Mouse (Mus musculus): ENCODE measurements around the gene Gbf1. TPM values are rescaled to one million over a fixed set of nuclear protein-coding genes. Genes with fewer than 3 reads are reported as not detected.

The Gbf1 gene
- polyA plus RNA-seq, 1 experiment from 2014 or later = 60.4 TPM

- peaks cover 11% of the 10 kb centered on the region for H3K36me3 ChIP-seq (ENCODE audit: control insufficient read depth, insufficient read depth, low read length)
- 58% methylated on average over 5 of the region's 5 CpGs for WGBS
- H3K9ac ChIP-seq (ENCODE audit: low read depth, low read length) = no peak overlapping the region
- no peak overlapping the region for H3K4me3 ChIP-seq (ENCODE audit: low read depth, low read length)
- no peak overlapping the region for H3K4me2 ChIP-seq (ENCODE audit: low read depth, low read length)
- H3K27me3 ChIP-seq (replicated peaks; ENCODE audit: control insufficient read depth, insufficient read depth, low read length) = no peaks in the 10 kb centered on the region
- H3K27ac ChIP-seq (replicated peaks; ENCODE audit: low read depth, low read length) = no peak overlapping the region
- H3K4me1 ChIP-seq (ENCODE audit: control insufficient read depth, insufficient read depth, low read length) = peaks cover 7% of the 10 kb centered on the region; the same call in 1 of the 2 replicates
- ATAC-seq (ENCODE audit: low read depth) = no peak
- DNase-seq (ENCODE audit: low spot score) = no peak
- no peaks in the 10 kb centered on the region for H3K9me3 ChIP-seq (ENCODE audit: control insufficient read depth, low read length)
These were observed 90.1 kb downstream of the Gbf1 start for GRCm38 (mm10) chr19:46242416-46242815.

GRCm38 (mm10) chr19:46244628-46245027 is 92.3 kb downstream of the Gbf1 start:
- Histone ChIP-seq H3K4me1 (ENCODE audit: control insufficient read depth, insufficient read depth, low read length) (peaks cover 7% of the 10 kb centered on the region; the same call in 1 of the 2 replicates), H3K4me2 (ENCODE audit: low read depth, low read length) (no peak overlapping the region), H3K27me3 (replicated peaks; ENCODE audit: control insufficient read depth, insufficient read depth, low read length) (no peaks in the 10 kb centered on the region), H3K9me3 (ENCODE audit: control insufficient read depth, low read length) (no peaks in the 10 kb centered on the region), H3K27ac (replicated peaks; ENCODE audit: low read depth, low read length) (no peak overlapping the region), H3K9ac (ENCODE audit: low read depth, low read length) (no peak overlapping the region), H3K36me3 (ENCODE audit: control insufficient read depth, insufficient read depth, low read length) (peaks cover 11% of the 10 kb centered on the region), H3K4me3 (ENCODE audit: low read depth, low read length) (no peak overlapping the region)
- DNase-seq (ENCODE audit: low spot score) = no peak
- WGBS = 40% methylated on average over 5 of the region's 5 CpGs
- ATAC-seq (ENCODE audit: low read depth) = no peak

GRCm38 (mm10) chr19:46248991-46249390 is 96.7 kb downstream of the Gbf1 start:
- no peak for ATAC-seq (ENCODE audit: low read depth)
- Histone ChIP-seq H3K4me3 (ENCODE audit: low read depth, low read length) (no peak overlapping the region), H3K27ac (replicated peaks; ENCODE audit: low read depth, low read length) (no peak overlapping the region), H3K9me3 (ENCODE audit: control insufficient read depth, low read length) (no peaks in the 10 kb centered on the region), H3K4me1 (ENCODE audit: control insufficient read depth, insufficient read depth, low read length) (no peaks in the 10 kb centered on the region), H3K27me3 (replicated peaks; ENCODE audit: control insufficient read depth, insufficient read depth, low read length) (no peaks in the 10 kb centered on the region), H3K4me2 (ENCODE audit: low read depth, low read length) (no peak overlapping the region), H3K36me3 (ENCODE audit: control insufficient read depth, insufficient read depth, low read length) (peaks cover 14% of the 10 kb centered on the region), H3K9ac (ENCODE audit: low read depth, low read length) (no peak overlapping the region)
- WGBS = 30% methylated on average over 7 of the region's 7 CpGs
- no peak for DNase-seq (ENCODE audit: low spot score)

DNA sequence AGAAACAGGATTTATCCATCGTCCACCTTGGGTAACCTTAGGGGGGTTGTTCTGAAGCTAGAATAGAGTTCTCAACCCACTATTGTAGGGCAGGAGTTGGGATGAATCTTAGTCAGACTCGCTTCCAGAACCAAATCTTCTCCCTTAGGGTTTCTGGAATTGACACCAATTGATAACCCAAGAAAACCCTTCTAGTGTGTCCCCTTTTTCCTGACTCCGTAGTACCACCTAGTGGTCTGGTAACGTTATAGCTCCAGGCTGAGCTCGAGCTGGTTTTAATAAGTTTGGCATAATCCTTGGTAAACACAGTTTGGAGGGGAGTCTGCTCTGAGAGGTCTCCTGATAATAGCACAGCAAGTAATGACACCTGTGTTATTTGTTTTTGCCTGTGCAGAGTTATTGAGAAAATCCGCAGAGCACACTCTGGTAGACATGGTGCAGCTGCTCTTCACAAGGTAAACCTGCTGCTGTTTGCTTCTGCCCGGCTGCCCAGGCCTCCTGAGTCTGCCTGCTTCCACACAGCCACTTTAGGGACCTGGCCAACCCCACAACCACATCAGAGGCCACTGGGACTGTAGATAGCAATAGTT is 101.9 kb downstream of the Gbf1 start:
- DNase-seq (ENCODE audit: low spot score) = peak; percentile 34
- H3K4me1 ChIP-seq (ENCODE audit: control insufficient read depth, insufficient read depth, low read length) = no peaks in the 10 kb centered on the region
- H3K27me3 ChIP-seq (replicated peaks; ENCODE audit: control insufficient read depth, insufficient read depth, low read length) = no peaks in the 10 kb centered on the region
- no peak overlapping the region for H3K9ac ChIP-seq (ENCODE audit: low read depth, low read length)
- H3K4me3 ChIP-seq (ENCODE audit: low read depth, low read length) = no peak overlapping the region
- 34% methylated on average over 7 of the region's 7 CpGs for WGBS
- peaks cover 49% of the 10 kb centered on the region for H3K36me3 ChIP-seq (ENCODE audit: control insufficient read depth, insufficient read depth, low read length)
- no peaks in the 10 kb centered on the region for H3K9me3 ChIP-seq (ENCODE audit: control insufficient read depth, low read length)
- no peak for ATAC-seq (ENCODE audit: low read depth)
- H3K27ac ChIP-seq (replicated peaks; ENCODE audit: low read depth, low read length) = no peak overlapping the region
- H3K4me2 ChIP-seq (ENCODE audit: low read depth, low read length) = no peak overlapping the region

DNA sequence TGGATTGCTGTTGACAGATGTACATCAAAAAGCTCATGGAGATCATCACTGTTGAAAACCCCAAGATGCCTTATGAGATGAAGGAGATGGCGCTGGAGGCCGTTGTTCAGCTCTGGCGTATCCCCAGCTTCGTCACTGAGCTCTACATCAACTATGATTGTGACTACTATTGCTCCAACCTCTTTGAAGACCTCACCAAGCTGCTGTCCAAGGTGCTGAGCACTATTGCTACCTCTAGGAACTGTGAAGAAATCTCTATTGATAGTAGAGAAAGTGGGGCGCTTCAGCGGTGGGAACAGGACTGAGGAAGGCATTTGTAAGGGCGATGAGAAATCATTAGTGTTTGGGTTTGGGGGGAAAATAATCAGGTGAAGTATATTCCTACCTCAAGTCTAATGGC is 112.5 kb downstream of the Gbf1 start:
- ATAC-seq (ENCODE audit: low read depth) (no peak), DNase-seq (ENCODE audit: low spot score) (no peak)
- Histone ChIP-seq H3K27me3 (replicated peaks; ENCODE audit: control insufficient read depth, insufficient read depth, low read length) (no peaks in the 10 kb centered on the region), H3K27ac (replicated peaks; ENCODE audit: low read depth, low read length) (no peak overlapping the region), H3K4me3 (ENCODE audit: low read depth, low read length) (no peak overlapping the region), H3K4me1 (ENCODE audit: control insufficient read depth, insufficient read depth, low read length) (no peaks in the 10 kb centered on the region), H3K4me2 (ENCODE audit: low read depth, low read length) (no peak overlapping the region), H3K9ac (ENCODE audit: low read depth, low read length) (no peak overlapping the region), H3K36me3 (ENCODE audit: control insufficient read depth, insufficient read depth, low read length) (peaks cover 100% of the 10 kb centered on the region), H3K9me3 (ENCODE audit: control insufficient read depth, low read length) (no peaks in the 10 kb centered on the region)
- 88% methylated on average over 7 of the region's 7 CpGs for WGBS

- H3K4me2 ChIP-seq (ENCODE audit: low read depth, low read length) = no peak overlapping the region
- no peaks in the 10 kb centered on the region for H3K27me3 ChIP-seq (replicated peaks; ENCODE audit: control insufficient read depth, insufficient read depth, low read length)
- H3K4me3 ChIP-seq (ENCODE audit: low read depth, low read length) = no peak overlapping the region
- H3K4me1 ChIP-seq (ENCODE audit: control insufficient read depth, insufficient read depth, low read length) = no peaks in the 10 kb centered on the region
- H3K36me3 ChIP-seq (ENCODE audit: control insufficient read depth, insufficient read depth, low read length) = peaks cover 81% of the 10 kb centered on the region
- H3K9ac ChIP-seq (ENCODE audit: low read depth, low read length) = no peak overlapping the region
- DNase-seq (ENCODE audit: low spot score) (no peak), ATAC-seq (ENCODE audit: low read depth) (no peak)
- H3K27ac ChIP-seq (replicated peaks; ENCODE audit: low read depth, low read length) = no peak overlapping the region
- H3K9me3 ChIP-seq (ENCODE audit: control insufficient read depth, low read length) = no peaks in the 10 kb centered on the region
These were observed 123.0 kb downstream of the Gbf1 start for GRCm38 (mm10) chr19:46275307-46275706.

DNA sequence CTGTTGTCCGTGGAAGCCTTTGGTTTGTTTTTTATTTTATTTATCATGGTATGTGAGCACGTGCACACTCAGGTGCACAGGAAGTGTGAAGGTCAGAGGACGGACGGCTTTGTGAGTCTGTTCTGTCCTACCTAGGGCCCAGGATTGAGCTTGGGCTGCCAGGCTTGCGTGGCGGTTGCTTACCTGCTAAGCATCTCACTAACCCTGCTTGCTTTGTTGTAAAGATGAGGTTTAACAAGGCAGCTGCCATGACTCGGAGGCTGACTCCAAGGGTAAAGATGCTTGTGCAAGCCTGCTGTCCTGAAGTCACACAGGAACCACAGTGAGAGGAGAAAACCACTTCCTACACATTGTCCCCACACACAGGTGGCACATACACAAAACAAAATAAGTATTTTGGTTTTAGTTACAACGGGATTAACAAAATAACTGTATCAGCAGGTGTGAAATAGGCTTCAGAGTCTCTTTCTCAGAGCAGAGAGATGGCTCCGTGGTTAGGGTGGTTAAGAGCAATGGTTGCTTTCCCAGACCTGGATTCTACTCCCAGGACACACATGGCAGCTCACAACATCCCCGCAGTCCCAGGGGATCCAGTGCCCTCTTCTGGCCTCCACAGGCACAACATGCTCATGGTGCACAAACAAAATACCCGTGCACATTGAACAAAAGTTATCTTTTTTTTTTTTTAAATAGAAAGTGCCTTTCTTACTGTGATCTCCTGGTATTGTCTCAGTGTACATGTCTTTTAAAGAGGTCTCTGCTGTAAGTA is 130.0 kb downstream of the Gbf1 start:
- WGBS = 94% methylated on average over 11 of the region's 11 CpGs
- H3K4me1 ChIP-seq (ENCODE audit: control insufficient read depth, insufficient read depth, low read length) = no peaks in the 10 kb centered on the region
- H3K27me3 ChIP-seq (replicated peaks; ENCODE audit: control insufficient read depth, insufficient read depth, low read length) = no peaks in the 10 kb centered on the region
- H3K9me3 ChIP-seq (ENCODE audit: control insufficient read depth, low read length) = no peaks in the 10 kb centered on the region
- H3K4me3 ChIP-seq (ENCODE audit: low read depth, low read length) = no peak overlapping the region
- no peak overlapping the region for H3K9ac ChIP-seq (ENCODE audit: low read depth, low read length)
- no peak for ATAC-seq (ENCODE audit: low read depth)
- no peak overlapping the region for H3K4me2 ChIP-seq (ENCODE audit: low read depth, low read length)
- DNase-seq (ENCODE audit: low spot score) = no peak
- peaks cover 88% of the 10 kb centered on the region for H3K36me3 ChIP-seq (ENCODE audit: control insufficient read depth, insufficient read depth, low read length)
- H3K27ac ChIP-seq (replicated peaks; ENCODE audit: low read depth, low read length) = no peak overlapping the region

- no peak for DNase-seq (ENCODE audit: low spot score)
These were observed 132.4 kb downstream of the Gbf1 start for GRCm38 (mm10) chr19:46284686-46285085.

GRCm38 (mm10) chr19:46285631-46286030 is 133.3 kb downstream of the Gbf1 start:
- no peak overlapping the region for H3K4me2 ChIP-seq (ENCODE audit: low read depth, low read length)
- no peaks in the 10 kb centered on the region for H3K27me3 ChIP-seq (replicated peaks; ENCODE audit: control insufficient read depth, insufficient read depth, low read length)
- no peak for ATAC-seq (ENCODE audit: low read depth)
- peaks cover 65% of the 10 kb centered on the region for H3K36me3 ChIP-seq (ENCODE audit: control insufficient read depth, insufficient read depth, low read length)
- no peak overlapping the region for H3K4me3 ChIP-seq (ENCODE audit: low read depth, low read length)
- H3K9ac ChIP-seq (ENCODE audit: low read depth, low read length) = no peak overlapping the region
- no peaks in the 10 kb centered on the region for H3K4me1 ChIP-seq (ENCODE audit: control insufficient read depth, insufficient read depth, low read length)
- no peak for DNase-seq (ENCODE audit: low spot score)
- no peak overlapping the region for H3K27ac ChIP-seq (replicated peaks; ENCODE audit: low read depth, low read length)
- no peaks in the 10 kb centered on the region for H3K9me3 ChIP-seq (ENCODE audit: control insufficient read depth, low read length)
- 87% methylated on average over 7 of the region's 7 CpGs for WGBS

More at GRCm38 (mm10) chr19:46284686-46285085, 132.4 kb downstream of the Gbf1 start:
- H3K36me3 ChIP-seq (ENCODE audit: control insufficient read depth, insufficient read depth, low read length) = peaks cover 74% of the 10 kb centered on the region
- H3K4me1 ChIP-seq (ENCODE audit: control insufficient read depth, insufficient read depth, low read length) = no peaks in the 10 kb centered on the region
- H3K27ac ChIP-seq (replicated peaks; ENCODE audit: low read depth, low read length) = no peak overlapping the region
- no peak overlapping the region for H3K4me3 ChIP-seq (ENCODE audit: low read depth, low read length)
- no peaks in the 10 kb centered on the region for H3K9me3 ChIP-seq (ENCODE audit: control insufficient read depth, low read length)
- ATAC-seq (ENCODE audit: low read depth) = no peak
- H3K27me3 ChIP-seq (replicated peaks; ENCODE audit: control insufficient read depth, insufficient read depth, low read length) = no peaks in the 10 kb centered on the region
- no peak overlapping the region for H3K9ac ChIP-seq (ENCODE audit: low read depth, low read length)
- WGBS = 94% methylated on average over 4 of the region's 4 CpGs
- H3K4me2 ChIP-seq (ENCODE audit: low read depth, low read length) = no peak overlapping the region
